Mouse (Mus musculus) adipose tissue, adult 10 weeks (tissue): ENCODE data around the gene Epdr1. TPM values are rescaled to one million over a fixed set of nuclear protein-coding genes. Genes with fewer than 3 reads are reported as not detected.

Source experiments
- polyA plus RNA-seq: library from polyadenylated mRNA; stranded (reverse); fragments of 350-450 nt; fragmentation: Illumina TruSeq; extraction: RNeasy Lipid Tissue Mini Kit (QIAGEN cat#74804); gene quantifications from one replicate; pipeline ENCODE4 v1.2.3, GENCODE M21; 2014; ENCODE audit warnings: low read depth, low replicate concordance

Epdr1 gene
- 8.1 TPM for polyA plus RNA-seq

GRCm38 (mm10) chr13:19619216-19619927 is at the start of gene Epdr1:
TSS of gene Epdr1 (minus strand) at chr13:19619927.

GRCm38 (mm10) chr13:19622573-19623227 is 3.0 kb upstream of the Epdr1 start, which contains the start of gene Sfrp4:
TSS of gene Sfrp4 (plus strand) at chr13:19623104.

Other genes with a start within 250 kb of the Epdr1 start
- gene Stard3nl, start 224.1 kb downstream of the Epdr1 start, polyA plus RNA-seq = 32.7 TPM
- 3.5 TPM for gene Sfrp4, start 3.2 kb upstream of the Epdr1 start, polyA plus RNA-seq
- gene Nme8, start 77.9 kb upstream of the Epdr1 start, polyA plus RNA-seq = 3.7 TPM
- 0.27 TPM for gene Gpr141, start 204.3 kb upstream of the Epdr1 start, polyA plus RNA-seq